Mouse (Mus musculus) cerebellum, adult 11-12 months (tissue): ENCODE measurements around the gene Slc36a2.

Experiments
- DNase-seq: peaks from one replicate; pipeline ENCODE4 v3.0.0; 2022

Gene Slc36a2

GRCm38 (mm10) chr11:55183124-55183523 lies 1.8 kb downstream of the Slc36a2 start:
- DNase-seq, result no peak

DNA sequence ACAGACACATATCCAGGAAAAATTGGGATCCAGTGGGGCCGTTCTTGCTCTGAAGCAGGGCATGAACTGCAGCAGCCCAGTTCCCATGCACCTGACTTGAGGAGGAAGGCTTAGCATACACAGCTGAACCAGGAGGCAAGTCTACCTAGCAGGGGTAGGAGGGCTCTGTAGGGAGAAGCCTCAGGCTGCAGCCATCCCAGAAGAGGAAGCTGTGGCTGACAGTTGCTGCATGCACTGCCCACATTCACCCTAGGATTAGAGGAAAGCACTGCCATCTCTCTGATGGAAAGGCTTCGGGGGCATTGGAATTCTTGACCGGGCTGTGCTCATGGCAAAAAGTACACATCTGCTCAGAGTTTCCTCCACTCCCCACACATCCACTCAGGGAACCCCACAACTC lies 5.0 kb downstream of the Slc36a2 start:
- no peak for DNase-seq

GRCm38 (mm10) chr11:55178830-55179229 lies 6.0 kb downstream of the Slc36a2 start:
- DNase-seq, result no peak

DNA sequence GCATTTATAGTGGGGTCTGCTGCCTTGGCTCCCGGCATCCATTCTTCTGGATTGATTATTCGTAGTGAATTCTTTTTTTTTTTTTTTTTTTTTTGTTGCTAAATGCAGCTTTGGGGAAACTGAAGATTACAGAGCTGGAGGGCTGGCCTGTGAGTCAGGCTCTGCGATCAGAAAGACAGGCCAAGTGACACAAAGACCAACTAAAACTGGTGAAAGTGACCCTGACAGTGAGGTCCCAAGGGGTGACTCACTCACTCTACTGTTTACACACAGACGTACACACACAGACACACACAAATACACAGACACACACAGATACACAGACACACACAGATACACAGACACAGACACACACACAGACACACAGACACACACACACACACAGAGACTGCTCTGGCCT lies 14.4 kb downstream of the Slc36a2 start:
- no peak for DNase-seq

- DNase-seq, result no peak
Observed at GRCm38 (mm10) chr11:55168914-55169313, 16.0 kb downstream of the Slc36a2 start.

DNA sequence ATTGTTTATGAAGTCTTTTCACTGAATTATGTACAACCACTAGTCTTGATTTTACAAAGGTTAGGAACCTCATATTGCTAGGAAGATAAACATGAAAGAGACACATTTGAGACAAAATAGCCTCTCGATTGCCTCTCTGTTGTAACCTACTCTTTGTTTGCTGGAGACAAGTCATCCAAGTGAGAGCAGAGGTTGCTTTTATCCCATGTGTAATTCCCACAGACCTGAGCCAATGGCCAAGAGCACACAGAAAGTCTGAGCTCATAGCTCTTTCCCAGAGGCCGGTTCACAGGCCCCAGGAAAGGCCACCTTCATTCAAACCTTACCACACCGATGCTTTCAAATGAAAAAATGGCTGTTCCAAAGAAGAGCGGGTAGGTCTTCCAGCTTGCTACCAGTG lies 16.4 kb downstream of the Slc36a2 start:
- DNase-seq, result no peak

- DNase-seq, result no peak
Observed at GRCm38 (mm10) chr11:55165748-55166147, 19.1 kb downstream of the Slc36a2 start.

DNA sequence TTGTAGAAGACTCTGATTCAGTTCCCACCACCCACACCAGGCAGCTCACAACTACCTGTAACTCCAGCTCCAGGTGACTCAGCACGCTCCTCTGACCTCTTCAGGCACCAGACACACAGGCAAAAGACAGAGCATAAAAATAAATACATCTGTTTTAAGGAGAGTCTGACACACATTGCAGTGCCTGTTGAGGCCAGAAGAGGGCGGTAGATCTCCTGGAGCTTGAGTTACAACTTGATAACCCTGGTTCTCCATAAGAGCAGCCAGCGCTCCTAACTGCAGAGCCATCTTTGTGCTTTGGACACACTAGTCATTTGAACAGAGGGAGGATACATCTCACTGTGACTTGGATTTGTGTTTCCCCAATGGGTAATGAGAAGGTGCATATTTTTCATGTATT lies 20.2 kb downstream of the Slc36a2 start:
- DNase-seq, result no peak

GRCm38 (mm10) chr11:55162670-55163069 lies 22.2 kb downstream of the Slc36a2 start:
- no peak for DNase-seq

- peak; percentile 61 for DNase-seq
Observed at GRCm38 (mm10) chr11:55158785-55159359, 26.0 kb downstream of the Slc36a2 start.

DNA sequence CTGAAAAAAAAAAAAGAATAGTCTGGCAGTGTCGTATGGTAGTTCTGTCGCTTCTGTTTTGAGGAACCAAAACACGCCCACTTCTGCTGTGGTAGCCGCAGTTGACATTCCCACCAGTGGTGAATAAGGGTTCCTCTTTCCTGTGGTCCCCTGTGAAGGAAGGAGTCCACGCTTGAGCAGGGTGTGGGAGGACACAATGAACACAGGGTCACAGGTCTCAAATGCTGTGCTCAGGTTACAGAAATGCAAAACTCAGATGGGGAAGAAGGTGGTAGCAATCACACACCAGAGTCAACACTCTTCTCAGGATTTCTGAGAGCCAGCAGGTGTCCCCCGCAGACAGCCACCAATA lies 29.8 kb downstream of the Slc36a2 start:
- no peak for DNase-seq

DNA sequence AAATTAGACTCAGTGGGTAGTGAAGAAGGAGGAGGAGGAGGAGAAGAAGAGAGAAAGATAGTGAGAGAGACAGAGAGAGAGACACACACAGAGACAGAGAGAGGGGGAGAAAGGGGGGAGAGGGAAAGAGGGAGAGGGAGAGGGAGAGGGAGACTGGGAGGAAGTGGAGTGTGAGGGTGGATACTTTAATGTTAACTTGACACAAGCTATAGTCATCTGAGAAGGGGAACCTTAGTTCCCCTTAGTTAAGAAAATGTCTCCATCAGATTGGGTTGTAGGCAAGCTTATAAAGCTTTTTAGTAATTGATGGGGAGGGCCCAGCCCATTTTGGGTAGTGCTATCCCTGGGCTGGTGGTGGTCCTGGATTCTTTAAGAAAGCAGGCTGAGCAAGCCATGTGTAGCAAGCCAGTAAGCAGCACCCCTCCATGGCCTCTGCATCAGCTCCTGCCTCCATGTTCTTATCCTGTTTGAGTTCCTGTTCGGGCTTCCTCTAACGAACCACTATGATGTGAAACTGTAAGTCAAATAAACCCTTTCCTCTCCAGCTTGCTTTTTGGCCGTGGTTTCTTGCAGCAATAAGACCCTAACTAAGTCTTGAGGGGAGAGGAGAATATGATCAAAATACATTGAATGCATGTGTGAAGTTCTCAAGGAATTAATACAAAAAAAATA lies 30.3 kb downstream of the Slc36a2 start:
- DNase-seq, result no peak

- no peak for DNase-seq
Observed at GRCm38 (mm10) chr11:55151608-55152007, 33.3 kb downstream of the Slc36a2 start, which contains the start of gene Slc36a3. Gene Slc36a3 (minus strand): TSS chr11:55151708.

DNA sequence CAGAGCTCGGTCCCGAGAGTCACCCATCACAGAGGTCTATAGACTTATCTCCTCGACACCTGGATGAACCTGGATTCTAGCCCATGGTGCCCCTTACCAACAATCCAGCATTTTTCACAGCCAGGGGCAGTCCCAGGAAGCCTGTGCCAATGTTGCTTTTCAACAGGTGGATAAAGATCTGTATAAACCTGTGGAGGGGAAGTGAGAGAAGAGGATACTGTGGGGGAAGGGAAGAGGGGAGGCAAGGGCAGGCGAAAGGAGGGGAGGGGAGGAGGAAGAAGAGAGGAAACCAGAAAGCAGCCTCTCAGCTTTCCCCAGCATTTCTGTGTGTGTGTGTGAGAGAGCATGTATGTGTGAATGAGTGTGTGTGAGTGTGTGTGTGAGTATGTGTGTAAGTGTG lies 36.4 kb downstream of the Slc36a2 start:
- DNase-seq, result no peak

- DNase-seq, result no peak
Observed at GRCm38 (mm10) chr11:55147423-55147822, 37.5 kb downstream of the Slc36a2 start.

DNA sequence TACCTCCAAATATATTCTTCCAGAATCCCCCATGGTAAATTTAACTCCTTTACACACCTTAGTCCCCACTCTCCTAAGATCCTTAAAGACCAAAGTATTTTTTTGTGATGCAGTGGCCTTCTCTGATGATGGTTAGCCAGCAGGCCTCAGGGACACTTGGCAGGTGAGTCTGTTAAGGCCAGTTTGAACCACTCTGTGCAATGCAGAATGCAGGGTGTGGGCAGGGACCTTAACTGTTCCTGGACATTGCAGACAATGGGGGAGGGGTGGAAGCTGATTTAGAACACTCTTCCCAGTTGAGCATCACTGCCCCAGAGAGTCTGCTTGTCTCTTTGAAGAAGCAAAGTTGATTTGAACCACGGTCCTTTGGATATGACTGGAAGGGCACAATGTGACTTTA lies 38.0 kb downstream of the Slc36a2 start:
- no peak for DNase-seq

- no peak for DNase-seq
Observed at GRCm38 (mm10) chr11:55144011-55144410, 40.9 kb downstream of the Slc36a2 start.

DNA sequence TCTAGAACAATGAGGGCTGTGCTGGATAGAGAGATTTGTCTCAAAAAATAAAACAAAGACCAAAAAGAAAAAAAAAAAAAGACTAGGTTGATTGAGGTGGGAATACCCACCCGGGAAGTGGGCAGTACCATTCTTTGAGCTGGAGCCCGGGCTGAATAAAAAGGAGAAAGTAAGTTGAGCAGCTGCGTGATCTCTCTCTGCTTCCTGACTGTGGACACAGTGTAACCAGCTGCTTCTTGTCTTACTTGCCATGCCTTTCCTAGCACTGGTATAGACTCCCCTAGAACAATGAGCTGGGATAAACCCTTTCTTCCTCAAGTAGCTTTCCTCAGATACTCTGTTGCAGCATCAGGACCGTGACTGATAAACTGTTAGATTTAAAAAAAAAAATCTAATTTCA lies 43.4 kb downstream of the Slc36a2 start:
- no peak for DNase-seq

GRCm38 (mm10) chr11:55137646-55138045 lies 47.2 kb downstream of the Slc36a2 start:
- DNase-seq, result no peak

- no peak for DNase-seq
Observed at GRCm38 (mm10) chr11:55136770-55137547, 47.9 kb downstream of the Slc36a2 start.

DNA sequence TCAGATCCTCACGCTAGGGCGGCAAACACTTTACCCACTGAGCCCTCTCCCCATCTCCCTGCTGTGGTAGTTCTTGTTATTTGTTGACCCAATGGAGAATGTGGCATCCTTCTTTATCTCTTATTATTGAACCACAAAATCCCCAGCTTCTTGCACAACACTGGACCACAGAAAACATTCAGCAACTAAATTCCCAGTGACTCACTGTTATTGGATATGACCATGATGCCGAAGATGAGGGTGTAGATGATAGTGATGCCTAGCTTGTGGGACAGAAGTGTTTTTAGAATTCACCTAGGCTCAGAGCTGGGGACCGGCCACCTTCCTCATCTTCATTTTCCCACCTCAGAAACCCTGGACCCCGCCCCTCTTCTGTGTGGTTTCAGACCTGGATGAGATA lies 50.0 kb downstream of the Slc36a2 start:
- DNase-seq, result no peak

DNA sequence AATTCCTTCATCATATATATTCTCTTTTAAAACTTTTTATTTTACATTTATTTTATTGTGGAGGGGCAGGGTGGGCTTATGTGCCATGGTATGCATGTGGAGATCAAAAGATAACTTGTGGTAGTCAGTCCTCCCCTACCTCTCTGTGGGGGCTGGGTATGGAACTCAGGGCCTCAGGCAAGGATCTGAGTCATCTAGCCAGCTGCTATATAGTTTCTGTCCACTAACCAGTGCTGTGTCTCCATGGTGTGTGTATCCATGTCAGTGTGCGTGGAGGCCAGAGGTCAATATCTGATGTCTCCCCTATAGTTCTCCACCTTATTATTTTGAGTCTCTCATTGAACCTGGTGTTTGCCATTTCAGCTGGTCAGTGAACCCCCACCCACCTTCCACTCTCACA lies 50.5 kb downstream of the Slc36a2 start:
- DNase-seq, result no peak

DNA sequence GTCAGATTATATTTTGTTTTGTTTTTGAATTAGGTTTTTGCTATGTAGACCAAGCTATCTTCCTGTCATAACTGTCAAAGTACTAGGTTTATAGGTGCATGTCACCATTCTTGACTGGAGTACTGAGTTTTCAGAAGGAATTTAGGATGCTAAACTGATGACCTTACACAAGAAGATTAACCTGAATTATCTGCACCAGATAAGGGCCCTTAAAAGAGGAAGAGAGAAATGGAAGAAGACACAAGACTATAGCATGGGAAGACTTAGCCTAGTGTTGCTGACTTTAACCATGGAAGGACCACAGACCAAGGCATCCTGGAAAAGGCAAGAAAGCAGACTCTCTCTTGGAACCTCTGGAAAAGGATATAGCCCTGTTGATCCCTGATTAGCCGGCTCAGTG lies 51.7 kb downstream of the Slc36a2 start:
- no peak for DNase-seq

GRCm38 (mm10) chr11:55131946-55132345 lies 52.9 kb downstream of the Slc36a2 start:
- no peak for DNase-seq
